Mouse (Mus musculus): ENCODE data around the gene Mbnl3. TPM values are rescaled to one million over a fixed set of nuclear protein-coding genes. Genes with fewer than 3 reads are reported as not detected.

Gene Mbnl3
- total RNA-seq, 2 experiments from 2014 or later, result 0.13 to 0.25 TPM

- H3K27ac ChIP-seq, result no peak overlapping the region
- intact Hi-C loops (cut with DNase I), result no loop called here
- no peak for TF ChIP-seq CTCF (IDR thresholded peaks at IDR 0.05)
- DNase-seq, result no peak
- H3K4me3 ChIP-seq, result no peak overlapping the region
Observed at GRCm38 (mm10) chrX:51131325-51131724, 75.0 kb downstream of the Mbnl3 start.

- DNase-seq, result no peak
- Histone ChIP-seq H3K27ac (no peak overlapping the region), H3K4me3 (no peak overlapping the region)
- intact Hi-C loops (cut with DNase I), result no loop called here
- no peak for TF ChIP-seq CTCF (IDR thresholded peaks at IDR 0.05)
Observed at GRCm38 (mm10) chrX:51102748-51103147, 103.6 kb downstream of the Mbnl3 start.

- no peak for DNase-seq
- no peak for TF ChIP-seq CTCF (IDR thresholded peaks at IDR 0.05)
- Histone ChIP-seq H3K27ac (no peak overlapping the region), H3K4me3 (no peak overlapping the region)
- intact Hi-C loops (cut with DNase I), result no loop called here
Observed at GRCm38 (mm10) chrX:51084972-51085371, 121.4 kb downstream of the Mbnl3 start.

- intact Hi-C loops (cut with DNase I), result no loop called here
- TF ChIP-seq CTCF (IDR thresholded peaks at IDR 0.05), result no peak
- no peak overlapping the region for H3K27ac ChIP-seq
Observed at GRCm38 (mm10) chrX:51084211-51084610, 122.1 kb downstream of the Mbnl3 start.

GRCm38 (mm10) chrX:51076744-51077143 lies 129.6 kb downstream of the Mbnl3 start:
- Histone ChIP-seq H3K4me3 (no peak overlapping the region), H3K27ac (no peak overlapping the region)
- DNase-seq, result no peak
- intact Hi-C loops (cut with DNase I), result no loop called here
- TF ChIP-seq CTCF (IDR thresholded peaks at IDR 0.05), result peak; percentile 59

More at GRCm38 (mm10) chrX:51084211-51084610, 122.1 kb downstream of the Mbnl3 start:
- no peak overlapping the region for H3K4me3 ChIP-seq
- DNase-seq, result no peak

Small RNA genes within 50 kb of the gene (microRNA-seq; reads per million reads assigned to microRNA genes)
- gene Gm23417, result not detected

Other genes with a start within 250 kb of the Mbnl3 start
- gene Rap2c, start 188.5 kb downstream of the Mbnl3 start, total RNA-seq (2021), result 10 to 100 TPM; 21.8 to 23.3 TPM

Measured in gastrocnemius, adult 2 months (tissue).